Mouse (Mus musculus) urinary bladder, adult 2 months (tissue): ENCODE measurements around the gene Pakap. TPM values are rescaled to one million over a fixed set of nuclear protein-coding genes. Genes with fewer than 3 reads are reported as not detected.

ENCODE experiments used
- DNase-seq: peaks from one replicate; pipeline ENCODE4 v3.0.0; 2022; ENCODE audit warnings: low spot score
- polyA plus RNA-seq: library from polyadenylated mRNA; depleted of rRNA; stranded (reverse); fragments of >200 nt; gene quantifications from 2 replicates; pipeline ENCODE4 v1.2.3, GENCODE M21; 2012

Pakap gene
- polyA plus RNA-seq, 1 experiment = 3.6 TPM

DNA sequence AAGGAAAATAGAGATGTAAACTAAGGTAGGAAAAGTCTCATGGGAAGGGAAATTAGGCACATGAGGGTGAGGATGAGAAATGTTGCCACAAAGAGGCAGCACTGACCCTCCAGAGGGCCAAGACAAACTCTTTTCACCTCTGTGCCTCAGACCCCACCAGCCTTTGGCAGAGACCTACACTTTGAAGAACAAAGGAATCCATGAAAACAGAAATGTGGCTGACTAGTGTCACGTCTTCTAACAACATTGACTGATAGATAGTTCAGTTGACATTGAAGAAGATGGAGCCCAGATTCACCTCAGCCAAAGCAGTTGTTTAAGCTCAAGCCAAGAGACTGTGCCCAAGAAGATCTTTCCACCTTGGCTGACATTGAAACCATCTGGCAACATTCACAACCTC is 57.8 kb downstream of the Pakap start:
- no peak for DNase-seq

DNA sequence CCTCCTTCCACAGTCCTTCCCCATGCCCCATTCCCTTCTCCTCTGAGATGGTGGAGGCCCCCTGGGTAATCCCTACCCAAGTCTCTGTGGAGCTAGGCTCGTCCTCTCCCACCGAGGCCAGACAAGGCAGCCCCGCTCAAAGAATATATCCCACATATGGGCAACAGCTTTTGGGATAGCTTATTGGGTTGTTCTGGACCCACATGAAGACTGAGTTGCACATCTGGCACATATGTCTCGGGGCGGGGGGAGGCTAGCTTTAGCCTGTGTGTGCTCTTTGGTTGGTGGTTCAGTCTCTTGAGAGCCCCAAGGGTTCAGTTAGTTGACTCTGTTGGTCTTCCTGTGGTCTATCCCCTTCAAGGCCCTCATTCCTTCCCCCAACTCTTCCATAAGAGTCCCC is 58.9 kb downstream of the Pakap start:
- DNase-seq = no peak

GRCm38 (mm10) chr4:57632386-57632785 is 64.4 kb downstream of the Pakap start:
- DNase-seq = no peak

- no peak for DNase-seq
These were observed 65.1 kb downstream of the Pakap start for GRCm38 (mm10) chr4:57633052-57633451.

GRCm38 (mm10) chr4:57634956-57635355 is 67.0 kb downstream of the Pakap start:
- no peak for DNase-seq

GRCm38 (mm10) chr4:57636782-57637482 is 69.0 kb downstream of the Pakap start:
- no peak for DNase-seq

GRCm38 (mm10) chr4:57637636-57638386 is 69.8 kb downstream of the Pakap start:
- DNase-seq = no peak

GRCm38 (mm10) chr4:57638941-57639340 is 71.0 kb downstream of the Pakap start:
- no peak for DNase-seq

DNA sequence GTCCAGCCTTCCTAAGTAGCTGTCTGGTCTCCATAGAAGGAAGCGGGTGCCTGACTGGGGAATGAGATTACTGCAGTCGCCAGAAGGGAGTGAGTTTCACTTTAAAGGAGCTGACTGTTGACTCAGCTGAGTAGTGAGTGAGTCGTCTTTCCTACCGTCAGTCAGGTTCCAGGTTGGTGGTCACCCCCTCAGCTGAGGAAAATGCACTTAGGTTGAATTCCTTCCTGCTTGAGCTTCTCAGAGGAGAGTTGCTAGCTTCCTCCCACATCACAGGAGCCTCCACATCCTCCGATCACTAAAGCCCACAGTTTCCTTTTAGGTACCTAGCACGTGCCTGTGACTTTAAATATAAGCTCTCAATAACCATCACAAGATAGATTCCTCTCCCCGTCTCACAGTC is 72.2 kb downstream of the Pakap start:
- no peak for DNase-seq

GRCm38 (mm10) chr4:57640971-57641370 is 73.0 kb downstream of the Pakap start:
- no peak for DNase-seq

DNA sequence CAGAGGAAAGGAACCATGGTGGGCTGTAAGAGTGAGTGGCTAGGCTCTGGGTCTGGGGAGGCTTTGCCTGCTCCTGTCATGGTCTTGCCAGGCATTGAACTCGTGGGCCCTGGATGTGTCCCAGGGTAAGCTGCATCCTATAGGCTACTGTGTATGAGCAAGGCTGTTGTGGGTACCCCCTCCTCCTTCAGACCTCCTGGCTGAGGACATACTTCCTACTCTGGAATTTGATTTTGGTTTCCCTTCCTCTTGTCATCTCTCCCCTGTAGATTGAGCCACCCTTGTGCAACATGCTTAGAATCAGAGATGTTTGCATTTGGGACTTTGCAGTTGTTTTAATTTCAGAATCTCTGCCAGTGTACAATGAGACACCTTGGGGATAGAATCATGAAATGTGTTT is 83.0 kb downstream of the Pakap start:
- no peak for DNase-seq

- DNase-seq = no peak
These were observed 83.6 kb downstream of the Pakap start for GRCm38 (mm10) chr4:57651547-57651946.

GRCm38 (mm10) chr4:57652185-57652904 is 84.4 kb downstream of the Pakap start:
- no peak for DNase-seq

DNA sequence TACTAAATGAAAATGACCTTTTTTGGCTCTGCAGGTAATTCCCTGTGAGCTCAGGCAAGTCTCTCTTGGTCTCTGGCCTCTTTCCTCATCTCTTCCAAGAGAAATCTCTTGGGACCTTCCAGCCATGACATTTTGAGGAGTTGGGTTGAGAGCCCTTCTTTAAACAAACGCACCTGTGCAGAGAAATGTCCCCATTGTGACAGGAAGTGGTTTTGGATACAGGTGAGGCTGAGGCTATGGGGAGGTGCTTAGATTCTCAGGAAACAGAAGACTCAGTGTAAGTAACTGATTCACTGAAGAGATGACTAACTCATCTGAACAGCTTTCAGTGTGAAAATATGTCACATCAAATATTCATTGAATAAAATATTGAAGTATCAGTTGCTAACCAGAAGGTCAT is 88.0 kb downstream of the Pakap start:
- no peak for DNase-seq

DNA sequence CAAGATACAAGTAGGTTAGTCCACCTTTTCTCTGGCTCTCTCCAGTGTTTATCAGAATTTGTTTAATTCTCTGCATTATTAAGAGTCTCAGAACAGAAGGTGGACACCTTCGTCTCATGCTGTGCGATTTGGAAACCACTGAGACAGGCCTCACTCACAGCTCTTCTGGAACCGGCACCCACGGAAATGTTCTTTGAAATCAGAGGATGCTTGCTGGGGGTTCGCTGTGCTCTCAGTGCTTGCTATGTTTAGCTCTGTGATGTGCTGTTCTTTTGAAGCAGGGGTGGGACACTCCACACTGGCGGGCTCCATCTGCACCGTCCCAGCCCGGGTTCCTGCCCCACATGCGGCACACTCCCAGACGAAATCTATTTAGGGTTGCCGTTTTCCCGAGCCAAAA is 88.4 kb downstream of the Pakap start:
- DNase-seq = no peak

DNA sequence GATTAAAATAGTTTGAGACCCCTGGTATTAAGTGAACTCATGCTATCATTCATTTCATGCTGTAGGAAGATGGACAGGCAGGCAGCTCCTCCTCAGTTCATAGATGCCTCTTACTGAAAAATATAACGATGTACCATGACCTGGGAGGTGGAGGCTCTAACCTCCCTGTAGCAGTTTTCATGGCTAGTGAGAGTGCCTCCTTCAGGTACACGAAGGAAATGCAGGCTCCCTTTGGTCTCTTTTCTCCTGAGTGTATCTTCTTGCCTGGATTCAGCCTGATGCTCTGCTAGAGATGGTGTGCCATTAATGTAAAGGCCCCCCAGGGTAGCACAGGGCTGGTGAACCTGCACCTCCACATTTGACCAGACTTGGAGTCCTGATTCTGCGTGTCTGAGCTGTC is 88.9 kb downstream of the Pakap start:
- no peak for DNase-seq

DNA sequence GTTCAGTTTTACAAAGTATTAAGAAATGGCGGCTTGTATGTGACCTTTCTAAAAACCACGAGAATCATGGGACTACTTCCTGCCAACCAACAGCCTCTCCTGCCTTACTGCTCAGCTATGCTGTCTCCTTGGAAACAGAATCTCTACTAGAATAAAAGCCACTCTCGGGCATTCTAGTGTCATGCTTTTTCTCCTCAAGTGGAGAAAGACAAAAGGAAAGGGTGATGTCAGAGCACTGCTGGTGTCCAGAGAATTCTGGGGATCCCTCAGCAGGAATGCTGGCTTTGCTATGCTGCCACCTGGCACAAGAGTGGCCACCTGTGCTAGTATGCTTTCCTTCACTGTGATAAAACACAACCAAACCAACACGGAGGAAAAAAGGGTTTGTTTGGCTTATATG is 92.5 kb downstream of the Pakap start:
- no peak for DNase-seq

GRCm38 (mm10) chr4:57666101-57666500 is 98.1 kb downstream of the Pakap start:
- no peak for DNase-seq

GRCm38 (mm10) chr4:57670813-57671469 is 103.0 kb downstream of the Pakap start:
- no peak for DNase-seq

DNA sequence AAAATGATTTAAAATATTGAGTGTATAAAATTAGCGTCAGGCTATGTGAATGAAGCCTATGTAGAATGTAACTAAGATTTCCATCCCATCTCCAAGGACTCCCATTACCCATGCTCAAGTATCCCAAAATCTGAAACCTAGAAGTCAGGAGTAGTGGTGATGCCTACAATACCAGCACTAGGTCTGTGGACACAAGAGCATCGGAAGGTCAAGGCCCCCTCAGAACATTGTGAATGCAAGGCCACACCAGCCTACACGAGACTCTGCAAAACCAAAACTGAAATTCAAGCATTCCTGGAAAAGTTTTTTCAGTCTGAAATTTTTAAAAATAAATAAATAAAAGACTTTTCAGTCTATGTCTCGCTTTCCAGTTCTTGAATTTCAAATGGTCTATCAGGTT is 104.6 kb downstream of the Pakap start:
- no peak for DNase-seq

DNA sequence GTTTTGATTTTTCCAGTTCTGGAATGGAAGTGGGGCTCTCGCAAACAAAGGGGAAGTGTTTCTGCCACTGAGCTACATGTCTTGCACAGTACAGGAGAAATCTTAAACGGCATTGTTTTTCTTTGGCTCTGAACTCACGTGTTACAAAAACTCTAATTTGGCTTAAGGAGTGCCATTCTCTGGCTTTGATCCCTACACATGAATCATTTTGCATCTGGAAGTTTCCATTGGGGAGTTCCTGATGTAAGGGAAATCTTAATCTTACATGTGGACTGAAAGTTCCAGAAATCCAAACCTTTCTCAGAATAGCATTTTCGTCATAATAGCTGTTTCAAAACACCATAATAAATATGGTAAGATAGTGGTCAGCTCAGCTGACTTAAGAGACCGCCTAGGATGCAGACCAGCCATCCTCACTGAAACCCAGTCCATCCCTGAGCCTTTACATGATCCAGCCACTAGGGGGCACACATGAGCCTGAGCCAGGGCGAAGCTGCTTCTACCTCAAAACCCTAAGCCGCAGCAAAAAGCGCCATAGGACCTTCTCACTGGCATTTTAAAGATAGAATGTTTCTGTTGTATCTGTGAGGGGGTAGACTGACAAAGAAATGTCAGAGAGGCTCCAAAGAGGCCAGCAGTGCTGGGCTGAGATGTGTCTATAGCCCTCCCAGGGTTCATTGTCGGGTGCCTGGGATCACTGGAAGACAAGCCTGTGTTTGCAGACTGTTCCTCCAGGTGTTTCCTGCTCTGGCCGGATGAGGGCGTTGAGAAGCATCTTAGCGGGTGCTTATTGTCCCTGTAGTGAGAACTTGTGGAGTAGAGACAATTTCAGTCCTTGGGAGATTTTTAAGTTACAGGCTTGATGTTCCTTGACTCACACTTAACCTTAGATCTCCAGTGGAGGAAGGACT is 105.3 kb downstream of the Pakap start:
- DNase-seq = peak; percentile 66
